Mouse (Mus musculus): ENCODE measurements around the gene Mrpl46. TPM values are rescaled to one million over a fixed set of nuclear protein-coding genes. Genes with fewer than 3 reads are reported as not detected.

Mrpl46 gene
- polyA plus RNA-seq, 1 experiment from 2014 or later = 63.6 TPM

- H3K4me2 ChIP-seq = no peak overlapping the region
- no peak overlapping the region for H3K9ac ChIP-seq
- H3K36me3 ChIP-seq (ENCODE audit: poor library complexity, severe bottlenecking) = peaks cover 36% of the 10 kb centered on the region
- H3K27ac ChIP-seq = no peak overlapping the region
- H3K4me3 ChIP-seq = no peak overlapping the region
- 74% methylated on average over 6 of the region's 6 CpGs for WGBS
- no peak for ATAC-seq
- H3K4me1 ChIP-seq = peaks cover 15% of the 10 kb centered on the region
- H3K27me3 ChIP-seq = no peaks in the 10 kb centered on the region
- no peaks in the 10 kb centered on the region for H3K9me3 ChIP-seq (replicated peaks)
These were observed 11.3 kb upstream of the Mrpl46 start for GRCm38 (mm10) chr7:78794571-78795092.

GRCm38 (mm10) chr7:78793895-78794570 lies 10.7 kb upstream of the Mrpl46 start:
- WGBS = 91% methylated on average over 13 of the region's 13 CpGs
- Histone ChIP-seq H3K27me3 (no peaks in the 10 kb centered on the region), H3K4me3 (no peak overlapping the region), H3K4me1 (peaks cover 15% of the 10 kb centered on the region), H3K36me3 (ENCODE audit: poor library complexity, severe bottlenecking) (peaks cover 42% of the 10 kb centered on the region), H3K27ac (no peak overlapping the region), H3K9ac (no peak overlapping the region), H3K4me2 (no peak overlapping the region), H3K9me3 (replicated peaks) (no peaks in the 10 kb centered on the region)
- no peak for ATAC-seq

GRCm38 (mm10) chr7:78791359-78792222 lies 8.3 kb upstream of the Mrpl46 start:
- no peaks in the 10 kb centered on the region for H3K27me3 ChIP-seq
- peaks cover 56% of the 10 kb centered on the region for H3K36me3 ChIP-seq (ENCODE audit: poor library complexity, severe bottlenecking)
- peak; percentile 83 for ATAC-seq
- H3K4me1 ChIP-seq = no peaks in the 10 kb centered on the region
- no peak overlapping the region for H3K4me3 ChIP-seq
- H3K9me3 ChIP-seq (replicated peaks) = no peaks in the 10 kb centered on the region
- WGBS = 85% methylated on average over 15 of the region's 15 CpGs
- H3K9ac ChIP-seq = no peak overlapping the region
- no peak overlapping the region for H3K27ac ChIP-seq
- H3K4me2 ChIP-seq = no peak overlapping the region

- Histone ChIP-seq H3K36me3 (ENCODE audit: poor library complexity, severe bottlenecking) (peaks cover 54% of the 10 kb centered on the region), H3K4me1 (peaks cover 15% of the 10 kb centered on the region), H3K9me3 (replicated peaks) (no peaks in the 10 kb centered on the region), H3K27ac (no peak overlapping the region), H3K27me3 (no peaks in the 10 kb centered on the region), H3K4me2 (no peak overlapping the region), H3K4me3 (no peak overlapping the region), H3K9ac (no peak overlapping the region)
- no peak for ATAC-seq
- WGBS = 90% methylated on average over 12 of the region's 12 CpGs
These were observed 4.6 kb upstream of the Mrpl46 start for GRCm38 (mm10) chr7:78787793-78788380.

GRCm38 (mm10) chr7:78785906-78786305 lies 2.6 kb upstream of the Mrpl46 start:
- peaks cover 36% of the 10 kb centered on the region for H3K36me3 ChIP-seq (ENCODE audit: poor library complexity, severe bottlenecking)
- 86% methylated on average over 5 of the region's 5 CpGs for WGBS
- no peak overlapping the region for H3K4me3 ChIP-seq
- no peak for ATAC-seq
- no peaks in the 10 kb centered on the region for H3K27me3 ChIP-seq
- H3K9me3 ChIP-seq (replicated peaks) = no peaks in the 10 kb centered on the region
- H3K4me2 ChIP-seq = no peak overlapping the region
- peaks cover 25% of the 10 kb centered on the region for H3K4me1 ChIP-seq
- no peak overlapping the region; the same call in 1 of the 2 replicates for H3K27ac ChIP-seq
- no peak overlapping the region for H3K9ac ChIP-seq

GRCm38 (mm10) chr7:78778741-78779140 lies 4.6 kb downstream of the Mrpl46 start:
- Histone ChIP-seq H3K27ac (no peak overlapping the region), H3K4me1 (peaks cover 13% of the 10 kb centered on the region), H3K9ac (no peak overlapping the region), H3K4me2 (no peak overlapping the region), H3K4me3 (no peak overlapping the region), H3K36me3 (ENCODE audit: poor library complexity, severe bottlenecking) (peaks cover 63% of the 10 kb centered on the region), H3K27me3 (no peaks in the 10 kb centered on the region), H3K9me3 (replicated peaks) (no peaks in the 10 kb centered on the region)
- WGBS = 96% methylated on average over 5 of the region's 5 CpGs
- no peak for ATAC-seq

GRCm38 (mm10) chr7:78770936-78771335 lies 12.4 kb downstream of the Mrpl46 start:
- Histone ChIP-seq H3K27me3 (no peaks in the 10 kb centered on the region; the same call in 1 of the 2 replicates), H3K4me3 (no peak overlapping the region), H3K9me3 (replicated peaks) (no peaks in the 10 kb centered on the region), H3K4me1 (peaks cover 3% of the 10 kb centered on the region; the same call in 1 of the 2 replicates), H3K4me2 (no peak overlapping the region), H3K36me3 (ENCODE audit: poor library complexity, severe bottlenecking) (peaks cover 38% of the 10 kb centered on the region), H3K9ac (no peak overlapping the region), H3K27ac (no peak overlapping the region)
- no peak for ATAC-seq
- 86% methylated on average over 5 of the region's 5 CpGs for WGBS

GRCm38 (mm10) chr7:78769075-78769652 lies 14.2 kb downstream of the Mrpl46 start:
- Histone ChIP-seq H3K9ac (no peak overlapping the region), H3K27me3 (no peaks in the 10 kb centered on the region; the same call in 1 of the 2 replicates), H3K9me3 (replicated peaks) (no peaks in the 10 kb centered on the region), H3K4me3 (no peak overlapping the region), H3K27ac (no peak overlapping the region), H3K36me3 (ENCODE audit: poor library complexity, severe bottlenecking) (peaks cover 21% of the 10 kb centered on the region), H3K4me2 (no peak overlapping the region), H3K4me1 (peaks cover 11% of the 10 kb centered on the region; the same call in 1 of the 2 replicates)
- ATAC-seq = no peak
- WGBS = 77% methylated on average over 7 of the region's 7 CpGs

- H3K27ac ChIP-seq = no peak overlapping the region
- H3K36me3 ChIP-seq (ENCODE audit: poor library complexity, severe bottlenecking) = peaks cover 10% of the 10 kb centered on the region
- WGBS = 83% methylated on average over 12 of the region's 12 CpGs
- ATAC-seq = no peak
- H3K9ac ChIP-seq = no peak overlapping the region
- H3K4me1 ChIP-seq = peaks cover 11% of the 10 kb centered on the region; the same call in 1 of the 2 replicates
- no peak overlapping the region for H3K4me2 ChIP-seq
- H3K4me3 ChIP-seq = no peak overlapping the region
- H3K9me3 ChIP-seq (replicated peaks) = no peaks in the 10 kb centered on the region
- no peaks in the 10 kb centered on the region; the same call in 1 of the 2 replicates for H3K27me3 ChIP-seq
These were observed 15.3 kb downstream of the Mrpl46 start for GRCm38 (mm10) chr7:78767929-78768531.

- ATAC-seq = peak; percentile 86
- Histone ChIP-seq H3K36me3 (ENCODE audit: poor library complexity, severe bottlenecking) (no peaks in the 10 kb centered on the region), H3K9me3 (replicated peaks) (no peaks in the 10 kb centered on the region), H3K9ac (no peak overlapping the region), H3K4me2 (peak overlapping the region; percentile 45), H3K27me3 (no peaks in the 10 kb centered on the region; the same call in 1 of the 2 replicates), H3K4me1 (peaks cover 11% of the 10 kb centered on the region; the same call in 1 of the 2 replicates), H3K27ac (no peak overlapping the region), H3K4me3 (no peak overlapping the region)
- WGBS = 21% methylated on average over 18 of the region's 18 CpGs
These were observed 17.2 kb downstream of the Mrpl46 start for GRCm38 (mm10) chr7:78766019-78766683.

- H3K4me3 ChIP-seq = no peak overlapping the region
- no peaks in the 10 kb centered on the region for H3K36me3 ChIP-seq (ENCODE audit: poor library complexity, severe bottlenecking)
- no peaks in the 10 kb centered on the region; the same call in 1 of the 2 replicates for H3K27me3 ChIP-seq
- 66% methylated on average over 5 of the region's 5 CpGs for WGBS
- H3K4me1 ChIP-seq = peaks cover 11% of the 10 kb centered on the region; the same call in 1 of the 2 replicates
- ATAC-seq = no peak
- no peaks in the 10 kb centered on the region for H3K9me3 ChIP-seq (replicated peaks)
- H3K27ac ChIP-seq = no peak overlapping the region
- H3K9ac ChIP-seq = no peak overlapping the region
- H3K4me2 ChIP-seq = no peak overlapping the region
These were observed 18.1 kb downstream of the Mrpl46 start for GRCm38 (mm10) chr7:78765215-78765631.

All from forebrain, embryonic 13.5 days (tissue).